Mouse (Mus musculus) erythroid progenitor cell, adult 5-6 weeks (primary cell): ENCODE measurements around the gene Camta1. TPM values are rescaled to one million over a fixed set of nuclear protein-coding genes. Genes with fewer than 3 reads are reported as not detected.

Experiments
- ATAC-seq: replicated peaks from 2 replicates; pipeline ENCODE4 v1.8.0; 2016; ENCODE audit warnings: moderate number of reproducible peaks, mild to moderate bottlenecking, moderate TSS enrichment, inconsistent platforms; ENCODE audit not compliant: poor library complexity, low FRiP score, severe bottlenecking
- total RNA-seq, 2 experiments: library from RNA; stranded (forward) in 1 of 2; stranded (reverse) in 1 of 2; fragments of 150-400 nt in 1 of 2; fragments of 186-747, 209-891 nt in 1 of 2; gene quantifications; 2 replicates each; pipeline versions ENCODE4 v1.2.3 to v1.2.4; 2015 to 2017; ENCODE audit warnings: low replicate concordance in 2 of 2

Gene Camta1
- total RNA-seq, 2 experiments from 2014 or later, result 13.5 to 67.5 TPM

DNA sequence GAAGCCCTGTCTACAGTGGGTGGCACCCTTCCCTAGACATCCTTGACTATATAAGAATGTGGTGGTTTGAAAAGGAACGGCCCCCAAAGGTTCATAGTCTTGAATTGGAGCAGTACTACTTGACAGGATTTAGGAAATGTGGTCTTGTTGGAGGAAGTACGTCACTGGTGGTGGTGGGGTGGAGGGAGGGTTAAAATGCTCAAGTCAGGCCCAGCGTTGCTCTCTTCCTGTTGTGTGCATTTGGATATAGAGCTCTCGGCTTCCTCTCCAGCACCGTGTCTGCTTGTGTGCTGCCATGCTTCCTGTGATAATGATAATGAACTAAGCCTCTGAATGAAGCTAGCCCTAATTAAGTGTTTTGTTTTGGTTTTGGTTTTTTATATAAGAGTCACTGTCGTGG is 114.0 kb downstream of the Camta1 start:
- ATAC-seq, result no peak

DNA sequence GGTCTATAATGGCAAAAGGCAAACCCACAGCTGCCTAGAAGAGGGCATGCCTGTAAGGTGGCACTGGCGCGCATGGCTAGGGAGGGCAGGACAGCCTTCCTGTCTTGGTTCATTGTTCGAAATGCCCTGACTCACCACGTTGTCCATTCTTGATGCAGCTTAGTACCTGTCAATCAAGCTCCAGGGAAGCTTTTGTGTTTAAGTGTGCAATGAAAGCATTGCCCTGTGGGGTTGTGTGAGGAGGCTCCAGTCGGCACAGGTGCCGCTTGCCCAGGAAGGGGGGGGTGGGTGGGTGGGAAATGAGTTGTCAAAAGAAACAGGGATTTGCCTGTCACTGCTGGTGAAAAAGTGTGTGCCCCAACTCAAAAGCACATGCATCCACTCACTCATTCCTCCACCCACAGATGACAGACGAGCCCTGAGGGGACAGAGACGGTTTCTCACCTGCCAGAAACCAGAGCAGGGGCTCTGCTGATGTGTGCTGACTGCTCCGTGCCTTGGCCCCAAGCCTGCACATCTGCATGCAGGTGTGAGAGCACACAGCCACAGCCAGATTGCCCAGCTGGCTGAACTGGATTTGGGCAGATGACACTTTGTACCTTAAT is 115.6 kb downstream of the Camta1 start:
- no peak for ATAC-seq

DNA sequence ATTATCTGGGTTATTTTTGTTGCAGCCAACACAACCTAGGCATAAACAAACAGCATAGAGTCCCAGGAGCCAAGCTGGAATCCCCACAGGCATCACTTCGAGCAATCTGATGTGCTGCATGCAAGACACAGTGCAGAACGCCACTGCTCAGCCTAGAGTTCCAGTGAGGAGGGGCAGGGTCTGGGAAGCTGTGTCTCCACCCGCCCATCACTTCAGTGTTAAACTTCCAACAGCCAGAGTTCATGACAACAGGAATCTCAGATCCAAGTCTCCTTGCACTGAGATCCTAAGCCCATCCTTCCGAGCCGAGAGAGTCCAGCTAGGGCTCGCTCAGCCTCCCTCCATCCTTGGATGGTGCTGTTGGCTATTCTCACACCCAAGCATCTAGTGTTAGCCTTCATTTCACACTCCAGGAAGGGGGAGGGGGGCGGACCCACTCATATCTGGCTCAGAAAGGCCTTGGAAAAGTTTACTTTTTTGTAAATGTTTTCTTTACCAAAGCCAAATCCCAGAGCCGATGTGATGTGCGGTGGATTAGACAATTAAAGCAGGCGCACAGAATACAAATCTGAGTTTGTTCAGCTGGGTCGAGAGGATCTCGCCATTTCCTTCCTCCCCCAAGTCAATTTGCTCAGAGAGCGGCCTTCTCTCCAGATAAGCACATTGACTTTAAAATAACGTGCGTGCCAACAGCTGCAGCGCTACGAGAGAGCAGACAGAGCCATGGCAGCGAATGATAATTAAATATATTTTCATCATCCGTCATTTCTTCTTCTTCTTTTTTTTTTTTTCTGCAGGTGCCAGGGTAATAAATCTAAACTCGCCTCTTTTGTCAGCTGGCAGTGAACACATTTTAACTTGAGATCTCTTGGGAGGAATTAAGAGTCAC is 120.2 kb downstream of the Camta1 start:
- ATAC-seq, result peak; percentile 88

DNA sequence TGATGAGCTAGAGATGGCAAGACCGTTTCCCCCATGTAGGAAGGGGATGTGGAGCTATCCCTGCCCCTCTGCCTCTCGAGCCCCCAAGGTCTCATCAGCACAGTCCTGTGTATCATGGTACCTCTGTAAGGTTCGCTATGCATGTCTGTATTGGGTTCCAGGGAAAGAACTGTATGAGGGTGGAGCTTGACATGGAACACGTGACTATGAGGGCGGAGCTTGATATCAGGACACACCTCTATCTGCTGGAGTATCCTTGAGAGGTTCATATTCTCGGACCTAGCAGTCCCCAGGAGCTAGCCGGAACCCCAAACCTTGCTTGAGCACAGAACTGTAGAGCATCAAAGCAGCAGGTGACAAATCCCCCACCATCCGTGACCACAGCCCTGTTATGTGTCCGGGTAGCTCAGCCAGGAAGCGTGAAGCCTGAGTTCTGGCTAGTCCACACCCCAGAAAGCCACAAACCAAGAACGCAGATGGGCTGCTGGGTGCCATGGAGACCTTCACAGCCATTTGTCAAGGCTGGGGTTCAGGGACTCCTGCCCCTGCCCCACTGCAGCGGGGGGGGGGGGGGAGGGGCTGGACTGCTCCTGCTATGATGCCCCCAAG is 122.2 kb downstream of the Camta1 start:
- peak; percentile 65 for ATAC-seq

DNA sequence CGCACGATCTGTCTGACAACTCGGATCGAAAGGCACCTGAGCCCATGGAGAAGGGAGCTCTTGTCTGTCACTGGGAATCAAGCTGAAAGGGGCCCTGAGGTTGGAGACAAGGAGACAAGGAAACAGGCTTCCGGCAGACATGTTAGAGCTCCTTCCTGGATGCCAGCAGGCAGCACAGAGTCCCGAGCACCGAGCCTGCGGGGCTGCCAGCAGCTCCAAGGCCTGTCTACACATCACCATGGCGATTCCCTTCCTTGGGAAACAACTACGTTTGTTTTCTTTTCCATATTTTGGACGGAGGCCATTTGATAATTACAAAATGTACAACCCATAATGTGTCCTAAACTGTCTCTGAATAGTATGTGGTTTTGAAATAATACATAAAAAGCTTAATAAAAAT is 122.8 kb downstream of the Camta1 start:
- no peak for ATAC-seq

DNA sequence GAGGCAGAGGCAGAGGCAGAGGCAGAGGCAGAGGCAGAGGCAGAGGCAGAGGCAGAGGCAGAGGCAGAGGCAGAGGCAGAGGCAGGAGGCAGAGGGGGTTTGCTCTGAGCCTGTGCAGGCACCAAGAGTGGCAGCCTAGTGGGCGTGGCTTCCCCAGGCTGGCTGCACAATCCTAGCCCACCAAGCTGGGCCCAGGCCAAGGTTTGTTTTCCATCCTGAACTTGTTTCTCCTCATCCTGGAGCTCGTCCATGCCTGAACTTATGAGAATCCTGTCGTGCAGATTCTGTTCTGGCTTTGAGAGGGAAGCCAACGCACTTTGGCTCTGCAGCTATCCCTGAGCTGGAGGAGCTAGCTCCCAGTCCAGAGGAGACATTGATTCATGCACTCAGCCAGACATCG is 123.4 kb downstream of the Camta1 start:
- ATAC-seq, result no peak

DNA sequence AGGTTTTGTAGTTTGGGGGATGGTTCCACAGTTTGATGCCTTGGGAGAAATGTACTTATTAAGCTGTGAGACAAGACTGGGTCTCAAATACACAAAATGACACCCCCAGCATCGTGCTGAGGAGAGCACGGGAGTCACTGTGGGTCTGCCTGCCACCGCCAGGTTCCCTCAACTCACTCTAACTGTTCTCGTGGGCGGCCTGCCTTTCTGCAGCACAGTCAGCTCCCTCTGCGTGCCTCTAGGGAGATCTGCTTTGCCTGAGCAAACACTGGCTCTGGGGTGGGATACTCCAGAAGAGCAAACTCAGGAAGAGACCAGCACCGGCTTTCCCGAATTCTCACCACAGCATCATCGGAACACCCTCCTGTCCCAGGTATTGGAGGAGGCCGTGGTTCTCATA is 129.0 kb downstream of the Camta1 start:
- ATAC-seq, result no peak

DNA sequence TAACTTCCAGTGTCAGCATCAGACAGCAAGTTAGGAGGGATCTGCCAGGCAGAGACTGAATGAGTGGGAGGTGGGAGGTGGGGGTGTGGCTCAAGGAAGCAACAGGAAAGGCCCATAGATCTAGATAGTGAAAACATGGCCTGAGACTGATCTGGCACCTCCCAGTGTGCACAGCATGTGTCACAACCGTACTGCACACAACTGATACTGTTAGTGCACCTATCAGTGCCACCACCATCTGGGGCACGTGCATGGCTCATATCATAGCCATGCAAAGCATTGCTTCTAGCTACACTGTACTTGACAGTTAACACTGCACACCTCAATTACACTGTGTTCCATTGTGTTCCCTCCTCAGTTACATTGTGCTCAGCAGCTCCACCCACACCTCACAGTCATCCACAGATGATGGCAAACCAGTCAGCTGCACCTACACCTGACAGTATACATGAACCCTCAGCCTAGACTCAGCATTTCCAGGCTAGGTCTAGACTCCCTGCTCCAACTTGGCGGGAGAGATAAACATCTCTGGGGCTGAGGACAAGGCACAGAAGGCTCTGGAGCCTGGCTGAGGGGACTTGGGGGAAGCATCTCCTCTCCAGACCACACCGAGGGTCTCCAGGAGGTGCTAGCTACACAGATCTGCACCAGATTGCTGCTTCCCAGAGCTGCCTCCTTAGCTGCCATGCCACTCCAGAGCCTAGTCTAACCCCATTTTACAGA is 131.5 kb downstream of the Camta1 start:
- ATAC-seq, result peak; percentile 78

DNA sequence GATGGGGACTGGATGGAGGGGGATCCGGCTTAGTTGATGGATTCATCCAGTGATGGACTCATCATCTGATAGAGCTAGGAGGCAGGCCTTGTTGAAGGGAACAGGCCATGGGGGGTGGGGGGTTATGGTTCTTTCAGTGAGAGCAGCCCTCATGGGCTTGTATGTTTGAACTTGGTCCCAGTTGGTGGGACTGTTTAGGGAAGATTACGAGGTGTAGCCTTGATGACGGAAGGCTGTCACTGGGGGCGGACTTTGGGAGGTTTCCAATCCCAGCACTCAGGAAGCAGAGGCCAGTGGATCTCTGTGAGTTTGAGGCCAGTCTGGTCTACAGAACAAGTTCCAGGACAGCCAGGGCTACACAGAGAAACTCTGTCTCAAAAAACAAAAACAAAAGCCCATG is 132.6 kb downstream of the Camta1 start:
- ATAC-seq, result peak; percentile 51

DNA sequence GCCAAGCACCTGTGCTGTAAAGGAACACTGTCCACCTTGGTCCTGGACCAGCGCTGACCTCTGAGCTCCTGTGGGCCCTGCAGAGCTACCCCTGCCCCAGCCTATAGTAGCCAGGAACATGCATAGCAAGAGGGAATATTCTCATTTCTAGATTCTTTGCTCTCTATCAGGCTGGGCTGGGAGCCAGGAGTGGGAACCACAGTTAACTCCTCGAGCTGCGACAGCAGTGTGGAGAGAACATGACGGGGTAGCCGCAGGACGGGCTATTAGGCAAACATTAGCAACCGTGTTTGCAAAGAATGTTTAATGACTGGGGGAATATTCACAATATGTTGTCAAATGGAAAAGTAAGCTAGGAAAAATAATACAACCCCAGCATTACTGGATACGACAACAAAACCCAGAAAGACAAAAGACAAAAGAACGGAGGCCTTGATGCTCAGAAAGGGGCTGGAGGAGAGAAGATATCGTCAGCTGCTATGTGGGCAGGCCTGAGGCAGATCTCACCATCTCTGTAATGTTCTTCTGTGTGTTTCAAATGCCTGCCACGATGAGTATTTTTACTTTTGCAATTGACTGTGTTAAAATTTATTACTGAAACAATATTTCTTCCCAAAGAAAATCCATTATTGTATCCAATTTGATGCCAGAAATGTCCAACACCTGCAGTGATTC is 133.1 kb downstream of the Camta1 start:
- ATAC-seq, result no peak

DNA sequence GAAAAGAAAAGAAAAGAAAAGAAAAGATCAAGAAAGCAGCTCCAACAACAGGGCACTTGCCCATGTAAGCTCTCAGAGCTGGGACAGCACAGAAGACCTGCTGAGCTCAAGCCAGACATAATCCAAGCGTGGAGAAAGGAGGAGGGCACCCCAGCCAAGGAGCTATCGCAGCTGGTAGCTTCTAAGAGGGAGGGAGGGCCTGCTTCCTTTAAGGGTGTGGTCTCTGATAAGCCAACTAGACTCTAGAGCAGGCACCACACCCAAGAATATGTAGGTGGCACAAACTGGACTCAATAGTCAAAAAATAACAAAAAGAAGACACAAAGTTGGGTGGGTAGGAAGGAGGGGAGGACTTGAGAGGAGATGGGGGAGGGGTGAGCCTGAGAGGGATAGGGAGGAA is 135.3 kb downstream of the Camta1 start:
- ATAC-seq, result peak; percentile 77

DNA sequence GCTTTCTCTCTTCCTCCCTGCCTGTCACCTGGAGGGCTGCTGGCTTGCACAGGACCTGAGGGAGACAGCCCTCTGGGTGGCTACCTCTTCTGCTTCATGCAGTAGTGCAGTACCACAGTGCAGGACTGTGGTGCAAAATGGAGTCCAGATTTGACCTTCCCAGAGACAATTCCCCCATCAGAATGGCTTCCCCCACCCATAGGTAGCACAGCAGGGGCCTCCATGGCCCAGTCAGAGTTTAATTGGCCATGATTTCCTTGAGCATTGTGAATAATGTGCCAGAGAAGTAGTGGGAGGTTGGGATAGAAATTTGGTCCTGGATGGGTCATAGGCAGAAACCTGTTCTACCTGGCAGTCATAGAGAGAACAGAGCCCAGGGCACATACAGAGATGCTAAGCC is 136.8 kb downstream of the Camta1 start:
- ATAC-seq, result no peak

DNA sequence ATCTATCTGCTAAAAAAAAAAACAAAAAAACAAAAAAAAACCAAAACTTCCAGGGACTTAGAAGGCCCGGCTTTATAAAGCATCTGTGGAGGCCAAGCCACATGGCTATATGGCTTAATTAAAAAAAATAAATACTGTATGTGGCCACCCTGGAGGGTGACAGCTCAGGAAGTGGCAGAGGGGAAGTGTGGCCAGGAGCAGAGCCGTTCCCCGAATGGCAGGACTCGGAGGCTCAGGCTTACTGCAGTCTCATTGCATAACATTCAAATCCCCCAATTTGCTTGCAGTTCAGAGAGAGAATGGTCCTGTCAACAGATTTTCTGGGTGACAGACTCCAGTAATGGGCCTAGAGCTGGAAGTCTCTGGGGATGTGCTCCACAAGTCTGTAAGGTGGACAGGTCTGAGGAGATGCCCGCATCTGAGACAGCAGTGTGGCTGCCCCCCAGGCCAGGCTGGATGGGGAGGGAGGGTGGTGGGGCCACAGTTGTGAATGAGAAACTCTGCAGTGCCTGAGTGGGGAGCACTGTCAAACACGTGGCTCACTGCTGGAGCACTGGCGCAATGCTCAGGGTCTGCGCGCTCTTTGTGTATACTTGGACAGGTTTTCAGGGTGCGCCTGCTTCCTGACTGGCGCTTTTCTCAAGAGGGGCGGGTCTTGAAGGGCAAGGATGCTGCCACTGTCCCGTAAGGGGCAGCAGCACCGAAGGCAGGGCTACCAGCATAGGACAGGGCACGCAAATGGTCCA is 140.8 kb downstream of the Camta1 start:
- no peak for ATAC-seq

DNA sequence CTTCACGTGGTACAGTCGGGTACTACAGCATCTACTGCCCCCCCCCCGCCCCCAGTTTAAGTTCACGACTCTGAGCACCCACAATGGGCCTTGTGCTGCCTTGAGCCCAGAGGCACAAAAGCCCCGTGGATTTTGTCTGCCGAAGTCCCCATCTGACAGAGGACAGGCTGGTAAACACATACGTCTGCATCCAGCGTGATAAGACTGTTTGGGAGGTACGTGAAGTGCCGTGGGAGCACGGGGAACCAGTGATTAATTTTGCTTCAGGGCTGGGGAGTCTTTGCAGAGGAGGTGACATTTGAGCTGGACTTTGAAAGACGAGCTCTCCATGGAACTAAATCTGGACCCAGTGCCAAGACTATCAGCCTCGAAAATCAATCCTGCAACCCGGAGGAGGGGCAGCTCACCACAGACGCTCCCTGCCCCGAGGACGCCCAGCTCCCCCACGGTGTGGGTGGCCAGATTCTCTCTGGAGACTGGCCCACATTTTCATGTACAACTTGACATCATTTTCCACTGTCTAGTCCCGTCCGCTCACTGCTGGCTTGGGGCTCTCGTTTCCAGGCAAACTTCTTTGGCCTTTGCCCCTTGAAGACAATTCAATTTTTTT is 142.7 kb downstream of the Camta1 start:
- ATAC-seq, result peak; percentile 83

DNA sequence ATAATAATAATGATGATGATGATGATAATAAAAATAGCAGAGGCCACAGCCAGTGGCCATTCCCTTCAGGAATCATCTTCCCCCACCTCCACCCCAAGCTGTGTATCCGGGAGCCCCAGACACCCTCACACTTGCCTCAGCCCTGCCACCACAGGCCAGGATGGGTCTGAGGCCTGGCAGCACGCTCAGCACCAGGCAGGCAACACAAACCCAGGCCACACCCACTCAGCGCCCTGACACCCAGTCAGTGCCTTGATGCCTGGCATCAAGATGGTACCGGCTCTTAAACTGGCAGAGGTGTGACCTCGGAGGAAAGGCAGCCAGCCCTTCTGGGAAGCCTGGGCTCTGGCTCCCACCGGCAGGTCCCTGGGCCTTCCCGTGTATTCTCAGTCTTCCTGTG is 143.8 kb downstream of the Camta1 start:
- peak; percentile 85 for ATAC-seq

DNA sequence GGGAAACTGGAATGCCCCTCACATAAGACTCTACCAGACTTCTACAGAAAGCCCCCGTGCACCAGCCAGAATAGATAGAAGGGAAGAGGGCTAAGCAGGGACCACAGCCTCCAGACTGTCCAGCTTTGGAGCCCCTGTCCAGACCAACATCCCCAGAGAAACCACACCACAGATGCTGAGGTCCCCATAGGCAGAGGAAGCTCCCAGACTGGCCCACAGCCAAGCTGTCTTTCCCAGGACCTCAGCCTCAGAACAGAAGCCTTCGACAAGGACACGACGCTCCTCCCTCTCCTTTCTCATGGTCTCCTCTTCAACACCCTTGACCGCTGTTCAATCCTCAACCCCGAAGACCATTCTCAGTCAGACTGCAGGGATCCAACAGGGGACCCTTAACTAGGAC is 148.0 kb downstream of the Camta1 start:
- no peak for ATAC-seq

DNA sequence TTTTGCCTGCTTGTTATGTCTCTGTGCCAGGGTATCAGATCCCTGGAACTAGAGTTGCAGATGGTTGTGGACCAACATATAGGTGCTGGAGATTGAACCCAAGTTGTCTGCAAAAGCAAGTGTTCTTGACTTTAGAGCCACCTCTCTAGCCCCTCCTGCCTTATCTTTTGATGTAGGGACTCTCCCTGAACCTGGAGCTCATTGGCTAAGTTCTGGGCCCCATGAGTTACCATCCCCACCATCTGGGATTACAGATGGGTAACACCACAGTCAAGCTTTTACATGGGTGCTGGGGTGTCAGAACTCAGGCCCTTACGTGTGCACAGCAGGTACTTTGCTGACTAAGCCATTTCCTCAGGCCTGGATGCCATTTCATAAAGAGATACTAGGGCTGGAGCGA is 150.3 kb downstream of the Camta1 start:
- no peak for ATAC-seq

DNA sequence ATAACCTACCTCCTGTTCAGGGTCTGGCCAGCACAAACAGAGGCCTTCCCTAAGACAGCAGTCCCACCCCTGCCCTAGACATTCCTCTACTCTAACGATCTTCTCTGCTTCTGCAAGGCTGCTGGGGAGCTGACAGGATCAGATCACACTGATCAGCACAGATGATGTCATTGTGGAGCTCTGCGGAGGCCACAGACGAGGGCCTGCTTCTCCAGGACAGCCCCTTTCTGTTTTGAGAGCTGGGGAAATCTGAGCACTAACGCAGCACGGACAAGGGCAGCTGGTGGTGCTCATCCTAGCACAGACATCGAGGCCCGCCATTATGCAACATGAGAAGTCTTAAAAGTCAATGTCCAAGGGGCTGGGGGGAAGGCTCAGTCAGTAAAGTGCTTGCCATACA is 151.2 kb downstream of the Camta1 start:
- ATAC-seq, result no peak

DNA sequence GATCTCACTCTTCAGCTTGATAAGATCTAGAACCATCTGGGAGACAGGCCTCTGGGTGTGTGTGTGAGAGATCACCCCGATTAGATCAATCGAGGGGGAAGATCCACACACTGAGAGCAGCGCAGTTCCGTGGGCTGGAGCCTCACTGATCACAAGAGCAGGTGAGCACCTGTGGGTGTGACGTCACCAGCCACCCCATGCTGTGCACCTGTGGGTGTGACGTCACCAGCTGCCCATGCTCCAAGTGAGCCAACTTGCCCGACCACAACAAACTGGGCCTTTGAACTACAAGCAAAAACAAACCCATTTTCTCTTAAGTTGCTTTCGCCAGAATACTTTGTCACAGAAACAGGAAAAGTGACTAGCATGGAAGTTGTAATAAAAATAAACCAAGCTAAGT is 152.4 kb downstream of the Camta1 start:
- no peak for ATAC-seq
